Mouse (Mus musculus): Measurements from ENCODE around the gene Rnf24. TPM values are rescaled to one million over a fixed set of nuclear protein-coding genes. Genes with fewer than 3 reads are reported as not detected.

The Rnf24 gene
- polyA plus RNA-seq, 1 experiment: 21.1 TPM

DNA sequence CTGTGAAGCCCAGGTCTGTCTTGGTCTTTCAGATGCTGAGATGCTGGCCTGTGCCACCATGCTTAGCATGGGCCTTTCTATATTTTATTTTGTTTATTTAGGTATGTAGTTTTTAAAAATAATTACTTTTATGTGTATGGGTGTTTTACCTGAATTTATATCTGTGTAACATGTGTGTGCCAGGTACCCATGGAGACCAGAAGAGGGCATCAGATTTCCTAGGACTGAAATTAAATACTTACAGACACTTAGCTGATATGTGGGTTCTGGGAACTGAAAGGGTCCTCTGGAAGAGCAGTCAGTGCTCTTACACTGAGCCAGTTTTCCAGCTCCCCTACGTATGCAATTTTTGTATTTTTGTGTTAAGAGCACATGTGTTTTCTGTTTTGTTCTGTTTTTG, 66.4 kb downstream of the Rnf24 start:
- Histone ChIP-seq H3K4me1 (ENCODE audit: control insufficient read depth, insufficient read depth, low read length) (no peaks in the 10 kb centered on the region; the same call in 1 of the 2 replicates), H3K27ac (ENCODE audit: insufficient read depth, low read length) (no peak overlapping the region), H3K4me3 (ENCODE audit: insufficient read depth, low read length) (no peak overlapping the region)
- TF ChIP-seq CTCF (IDR thresholded peaks at IDR 0.05; ENCODE audit: extremely low read depth, insufficient read depth, low read length) (no peak), POLR2A (IDR thresholded peaks at IDR 0.05; ENCODE audit: extremely low read depth, insufficient read depth, low read length) (no peak)

DNA sequence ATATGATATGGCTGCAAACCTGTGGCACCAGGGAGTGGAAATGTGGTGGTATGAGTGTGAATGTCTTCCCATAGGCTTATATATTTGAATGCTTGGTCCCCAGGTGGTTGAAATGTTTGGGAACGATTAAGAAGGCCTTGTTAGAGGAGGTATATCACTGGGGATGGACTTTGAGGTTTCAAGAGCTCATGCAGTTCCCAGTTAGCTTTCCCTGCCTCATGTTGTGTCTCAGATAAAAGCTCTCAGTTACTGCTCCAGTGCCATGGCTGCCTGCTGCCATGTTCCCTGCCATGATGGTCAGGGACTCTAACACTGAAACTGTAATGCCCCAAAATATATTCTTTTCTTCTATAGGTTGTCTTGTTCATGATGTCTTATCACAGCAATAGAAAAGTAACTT, 71.1 kb downstream of the Rnf24 start:
- H3K4me3 ChIP-seq (ENCODE audit: insufficient read depth, low read length): no peak overlapping the region
- TF ChIP-seq POLR2A (IDR thresholded peaks at IDR 0.05; ENCODE audit: extremely low read depth, insufficient read depth, low read length): no peak
- TF ChIP-seq CTCF (IDR thresholded peaks at IDR 0.05; ENCODE audit: extremely low read depth, insufficient read depth, low read length): no peak
- no peak overlapping the region for H3K27ac ChIP-seq (ENCODE audit: insufficient read depth, low read length)
- H3K4me1 ChIP-seq (ENCODE audit: control insufficient read depth, insufficient read depth, low read length): no peaks in the 10 kb centered on the region

DNA sequence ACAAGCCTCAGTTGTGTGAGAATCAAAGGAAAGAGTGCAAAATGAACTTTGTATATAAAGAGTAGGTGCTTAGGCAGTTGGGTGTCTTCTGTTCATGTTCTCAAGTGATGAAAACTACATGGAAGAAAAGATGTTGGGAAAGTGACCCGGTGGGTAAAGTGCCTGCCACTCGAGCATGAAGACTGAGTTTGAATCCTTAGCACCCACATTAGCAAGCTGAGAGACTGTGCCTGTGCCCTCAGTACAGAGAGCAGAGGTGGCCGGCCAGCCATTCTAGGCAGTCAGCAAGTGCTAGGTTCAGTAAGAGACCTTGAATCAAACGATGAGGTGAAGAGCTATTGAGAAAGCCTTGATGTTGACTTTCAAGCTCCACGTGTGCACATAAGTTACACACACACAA, 76.0 kb downstream of the Rnf24 start:
- Histone ChIP-seq H3K4me3 (ENCODE audit: insufficient read depth, low read length) (no peak overlapping the region), H3K27ac (ENCODE audit: insufficient read depth, low read length) (no peak overlapping the region), H3K4me1 (ENCODE audit: control insufficient read depth, insufficient read depth, low read length) (peaks cover 2% of the 10 kb centered on the region; the same call in 1 of the 2 replicates)
- TF ChIP-seq CTCF (IDR thresholded peaks at IDR 0.05; ENCODE audit: extremely low read depth, insufficient read depth, low read length) (no peak), POLR2A (IDR thresholded peaks at IDR 0.05; ENCODE audit: extremely low read depth, insufficient read depth, low read length) (no peak)

DNA sequence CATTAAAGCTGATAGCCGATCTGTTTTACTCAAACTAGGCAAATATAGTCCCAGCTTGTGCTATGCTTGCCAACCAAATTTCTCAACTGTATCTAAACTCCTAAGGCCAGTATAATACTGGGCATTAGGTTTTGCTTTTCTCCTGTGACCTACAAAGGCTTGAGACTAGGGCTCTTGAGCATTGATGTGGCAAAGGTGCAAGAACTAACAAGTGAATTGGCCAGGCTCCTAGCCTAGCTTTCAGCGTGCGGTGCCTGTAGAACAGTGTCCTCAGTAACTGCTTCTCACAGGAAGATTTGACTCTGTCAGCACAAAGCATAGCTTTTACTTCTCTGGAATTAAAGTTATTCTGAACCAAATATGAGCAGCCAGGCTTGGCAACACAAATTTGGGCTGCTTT, 77.2 kb downstream of the Rnf24 start:
- Histone ChIP-seq H3K4me3 (ENCODE audit: insufficient read depth, low read length) (no peak overlapping the region), H3K27ac (ENCODE audit: insufficient read depth, low read length) (no peak overlapping the region), H3K4me1 (ENCODE audit: control insufficient read depth, insufficient read depth, low read length) (peaks cover 4% of the 10 kb centered on the region; the same call in 1 of the 2 replicates)
- TF ChIP-seq POLR2A (IDR thresholded peaks at IDR 0.05; ENCODE audit: extremely low read depth, insufficient read depth, low read length) (no peak), CTCF (IDR thresholded peaks at IDR 0.05; ENCODE audit: extremely low read depth, insufficient read depth, low read length) (no peak)

DNA sequence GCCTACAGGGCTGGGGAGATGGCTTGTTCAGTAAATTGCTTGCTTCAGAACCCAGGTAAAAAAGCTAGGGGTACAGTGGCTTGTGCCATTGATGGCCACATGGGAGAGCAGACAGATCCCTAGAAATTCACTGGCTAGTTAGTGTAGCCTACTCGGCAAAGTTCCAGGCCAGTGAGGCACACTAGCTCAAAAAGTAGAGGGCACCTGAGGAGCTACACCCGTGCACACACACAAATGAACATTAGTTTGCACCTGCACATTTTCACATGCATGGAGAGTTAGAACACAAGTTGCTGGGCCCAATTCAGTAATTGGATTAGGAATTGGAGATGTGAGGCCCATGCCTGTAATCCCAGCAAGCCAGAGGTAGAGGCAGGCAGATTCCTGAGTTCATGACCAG, 87.6 kb downstream of the Rnf24 start:
- H3K27ac ChIP-seq (ENCODE audit: insufficient read depth, low read length): no peak overlapping the region
- no peak overlapping the region for H3K4me3 ChIP-seq (ENCODE audit: insufficient read depth, low read length)
- TF ChIP-seq POLR2A (IDR thresholded peaks at IDR 0.05; ENCODE audit: extremely low read depth, insufficient read depth, low read length) (no peak), CTCF (IDR thresholded peaks at IDR 0.05; ENCODE audit: extremely low read depth, insufficient read depth, low read length) (no peak)
- peaks cover 5% of the 10 kb centered on the region; the same call in 1 of the 2 replicates for H3K4me1 ChIP-seq (ENCODE audit: control insufficient read depth, insufficient read depth, low read length)

DNA sequence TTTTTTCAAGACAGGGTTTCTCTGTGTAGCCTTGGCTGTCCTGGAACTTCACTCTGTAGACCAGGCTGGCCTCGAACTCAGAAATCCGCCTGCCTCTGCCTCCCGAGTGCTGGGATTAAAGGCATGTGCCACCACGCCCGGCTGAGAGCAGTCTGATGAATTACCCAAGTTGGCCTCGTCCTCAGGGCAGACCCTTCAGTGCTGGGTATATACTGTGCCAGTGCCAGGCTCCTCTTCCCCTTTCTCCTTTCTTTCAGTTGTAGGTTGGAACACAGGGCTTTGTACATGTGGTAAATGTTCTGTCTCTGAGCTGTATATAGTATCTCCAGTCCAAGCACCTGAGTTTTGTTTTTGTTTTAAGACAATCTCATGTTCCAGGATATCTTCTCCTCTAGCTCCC, 88.7 kb downstream of the Rnf24 start:
- H3K4me1 ChIP-seq (ENCODE audit: control insufficient read depth, insufficient read depth, low read length): peaks cover 5% of the 10 kb centered on the region; the same call in 1 of the 2 replicates
- TF ChIP-seq CTCF (IDR thresholded peaks at IDR 0.05; ENCODE audit: extremely low read depth, insufficient read depth, low read length): no peak
- no peak for TF ChIP-seq POLR2A (IDR thresholded peaks at IDR 0.05; ENCODE audit: extremely low read depth, insufficient read depth, low read length)
- H3K4me3 ChIP-seq (ENCODE audit: insufficient read depth, low read length): no peak overlapping the region; the same call in 1 of the 2 replicates
- no peak overlapping the region for H3K27ac ChIP-seq (ENCODE audit: insufficient read depth, low read length)

DNA sequence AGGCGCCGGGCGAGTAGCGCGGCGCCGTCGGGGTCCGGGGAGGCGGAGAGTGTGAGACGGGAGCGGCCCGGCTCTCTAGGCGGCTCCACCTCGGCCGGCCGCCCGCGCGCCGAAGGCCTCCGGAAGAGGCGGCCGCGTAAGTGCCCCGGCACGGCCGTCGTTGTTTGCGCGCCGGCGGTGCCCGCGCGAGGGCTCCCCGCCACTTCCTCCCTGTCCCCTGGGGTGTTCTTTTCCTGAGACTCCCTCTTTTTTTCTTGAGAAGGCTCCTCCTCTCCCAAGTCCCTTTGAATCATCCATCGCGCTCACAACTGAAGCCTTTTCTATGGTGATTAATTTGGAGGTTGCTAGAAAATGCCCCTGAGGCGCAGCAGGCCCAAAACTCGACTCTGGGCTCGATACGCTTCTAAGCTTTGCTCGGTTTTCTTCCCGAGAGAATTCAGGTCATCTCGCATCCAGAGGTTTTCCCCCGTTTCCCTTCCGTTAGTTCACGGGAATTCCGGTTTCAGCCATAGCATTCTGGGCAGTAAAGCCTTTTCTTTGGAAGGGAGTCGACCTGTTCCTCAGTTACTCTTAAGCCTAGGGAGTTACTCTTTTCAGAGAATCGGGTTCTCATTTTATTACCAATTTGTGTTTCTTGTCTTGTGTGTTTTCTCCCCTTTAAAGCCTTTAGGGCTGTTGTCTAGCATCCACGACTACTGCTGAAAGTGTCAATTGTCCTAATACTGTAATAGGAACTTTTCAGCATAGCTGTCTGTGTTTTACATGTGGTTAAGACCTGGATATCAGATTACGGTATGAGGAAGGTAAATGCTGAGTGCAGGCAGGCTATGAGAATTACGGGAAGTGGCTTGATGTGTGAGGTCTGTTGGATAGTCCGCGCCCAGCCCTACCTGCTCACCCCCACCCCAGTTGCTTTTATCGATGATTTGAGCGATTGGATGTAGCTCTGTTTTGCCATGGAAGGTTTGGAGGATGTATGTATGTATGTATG, 89.7 kb downstream of the Rnf24 start:
- H3K4me1 ChIP-seq (ENCODE audit: control insufficient read depth, insufficient read depth, low read length): peaks cover 5% of the 10 kb centered on the region; the same call in 1 of the 2 replicates
- H3K27ac ChIP-seq (ENCODE audit: insufficient read depth, low read length): peak overlapping the region; percentile 80
- H3K4me3 ChIP-seq (ENCODE audit: insufficient read depth, low read length): peak overlapping the region; percentile 52
- TF ChIP-seq POLR2A (IDR thresholded peaks at IDR 0.05; ENCODE audit: extremely low read depth, insufficient read depth, low read length): no peak
- TF ChIP-seq CTCF (IDR thresholded peaks at IDR 0.05; ENCODE audit: extremely low read depth, insufficient read depth, low read length): no peak

DNA sequence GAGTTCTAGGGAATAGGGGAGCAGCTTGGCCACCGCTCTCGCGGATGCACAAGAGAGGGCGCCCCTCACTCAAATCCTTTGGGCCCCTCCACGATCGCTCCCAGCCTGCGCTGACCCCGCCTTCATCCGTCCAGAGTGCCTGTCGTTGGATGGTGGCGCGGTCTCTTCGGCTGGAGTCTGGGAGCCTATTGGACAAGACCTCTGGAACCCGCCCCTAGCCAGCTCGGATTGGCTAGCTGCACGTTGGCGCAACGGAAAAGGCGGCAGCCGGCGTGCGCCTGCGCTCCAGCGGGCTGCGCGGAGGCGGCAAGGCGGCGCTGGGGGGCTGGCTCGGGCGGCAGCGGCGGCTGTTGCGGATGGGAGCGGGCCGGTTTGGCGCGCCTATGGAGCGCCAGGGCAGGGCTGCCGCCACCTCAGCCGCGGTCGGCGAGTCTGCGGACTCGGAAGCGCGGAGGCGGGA, 90.4 kb downstream of the Rnf24 start, which contains the start of gene Pank2:
Pank2 (plus strand) TSS at position 283 of the 460 bp plus-strand sequence.
- Histone ChIP-seq H3K27ac (ENCODE audit: insufficient read depth, low read length) (peak within 1 kb of the TSS; percentile 96), H3K4me1 (ENCODE audit: control insufficient read depth, insufficient read depth, low read length) (peaks cover 5% of the 10 kb centered on the region; the same call in 1 of the 2 replicates), H3K4me3 (ENCODE audit: insufficient read depth, low read length) (peak within 1 kb of the TSS; percentile 52)
- no peak for TF ChIP-seq CTCF (IDR thresholded peaks at IDR 0.05; ENCODE audit: extremely low read depth, insufficient read depth, low read length)
- peak; percentile 75; the same call in 1 of the 2 replicates for TF ChIP-seq POLR2A (IDR thresholded peaks at IDR 0.05; ENCODE audit: extremely low read depth, insufficient read depth, low read length)

DNA sequence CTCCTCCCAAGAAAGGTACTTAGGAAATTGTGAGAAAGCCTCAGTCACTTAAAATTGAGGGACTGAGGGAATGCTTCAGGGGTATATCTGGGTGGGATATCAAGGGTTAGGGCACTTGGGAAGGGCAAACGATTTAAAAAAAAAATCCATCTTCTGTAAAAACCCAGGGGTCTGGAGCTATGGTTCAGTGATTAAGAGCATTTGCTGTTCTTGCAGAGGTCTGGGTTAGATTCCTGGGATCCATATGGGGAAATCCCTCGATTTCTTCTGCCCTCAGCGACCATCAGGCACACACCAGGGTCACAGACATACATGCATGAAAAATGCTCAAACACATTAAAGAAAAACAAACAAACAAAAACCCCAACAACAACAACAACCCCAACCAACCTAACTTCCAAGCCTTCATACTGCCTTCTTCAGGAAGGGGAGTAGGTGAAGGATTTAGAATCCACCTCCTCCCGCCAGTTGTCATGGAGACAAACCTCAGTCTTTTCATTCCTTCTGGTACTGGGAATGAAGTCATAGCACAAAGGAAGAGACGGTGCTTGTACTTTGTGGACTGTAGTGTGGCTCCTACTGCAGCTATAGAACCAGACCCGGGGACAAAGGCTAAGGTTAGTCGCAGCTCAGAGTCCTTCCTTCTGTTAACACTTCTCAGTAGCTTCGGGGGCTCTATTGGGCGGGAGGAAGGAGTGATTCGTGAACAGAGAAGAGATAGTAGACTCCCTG, 91.0 kb downstream of the Rnf24 start:
- peaks cover 5% of the 10 kb centered on the region; the same call in 1 of the 2 replicates for H3K4me1 ChIP-seq (ENCODE audit: control insufficient read depth, insufficient read depth, low read length)
- peak overlapping the region; percentile 52 for H3K4me3 ChIP-seq (ENCODE audit: insufficient read depth, low read length)
- peak overlapping the region; percentile 96 for H3K27ac ChIP-seq (ENCODE audit: insufficient read depth, low read length)
- no peak; the same call in 1 of the 2 replicates for TF ChIP-seq POLR2A (IDR thresholded peaks at IDR 0.05; ENCODE audit: extremely low read depth, insufficient read depth, low read length)
